Comparison of ENCODE assay signal across 8 mouse cellular contexts in the genomic region with DNA sequence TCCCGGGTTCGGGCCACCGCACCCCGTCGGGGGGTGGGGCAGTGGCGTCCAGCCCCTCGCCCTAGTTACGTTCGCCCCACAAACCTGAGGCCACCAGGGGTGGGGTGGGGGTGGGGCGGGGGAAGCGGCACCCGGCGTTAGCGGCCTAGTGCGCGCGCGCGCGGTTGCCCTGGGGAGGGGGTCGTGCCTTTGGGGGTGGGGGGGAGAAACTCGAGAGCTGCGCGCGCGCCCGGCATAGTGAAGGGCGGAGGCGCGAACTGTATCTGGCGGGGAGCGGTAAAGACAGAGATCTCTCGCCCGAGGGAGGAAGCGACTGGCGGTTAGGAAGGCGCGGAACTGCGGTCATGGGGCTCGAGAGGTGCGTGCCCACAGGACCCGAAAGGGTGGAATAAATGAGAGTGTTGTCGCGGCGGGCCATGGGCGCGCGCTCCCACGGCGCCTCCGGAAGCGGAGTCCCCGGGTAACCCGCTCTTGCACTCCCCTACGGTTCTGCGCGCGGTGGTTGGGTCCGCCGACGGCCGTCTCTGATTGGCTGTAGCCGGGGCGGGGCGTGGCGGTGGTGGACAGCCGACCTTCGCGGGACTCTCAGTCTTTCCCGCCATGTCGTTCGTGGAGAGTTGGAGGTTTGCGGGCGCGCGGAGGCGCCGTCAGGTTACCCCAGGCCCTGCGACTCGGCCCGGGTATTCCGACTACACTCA. TPM values are rescaled to one million over a fixed set of nuclear protein-coding genes. Genes with fewer than 3 reads are reported as not detected.
DNase-seq lines count a peak whose midpoint lies in the region; ATAC-seq lines count a peak whose summit lies in the region.

A gene (plus strand): TSS at position 204 of the 698 bp plus-strand sequence.

- intact Hi-C loops in gastrocnemius, postnatal 14 days (cut with DNase I; ENCODE audit: low total_unique reads), result no loop called here
- intact Hi-C loops in left cerebral cortex, postnatal 10 days (cut with DNase I), result loop anchor here (5.0 kb wide), 1 partner anchor 434 kb away; no protein-coding TSS in a partner anchor

- ATAC-seq in inflammation-experienced regulatory T-cells, adult 6 months, result peak; percentile 82
- peak; percentile 81 for ATAC-seq in megakaryocyte-erythroid progenitor cell, adult 5-6 weeks (replicated peaks; ENCODE audit: low FRiP score, low TSS enrichment, poor library complexity, severe bottlenecking)

- peak; percentile 98 to 100 for DNase-seq in adrenal gland, adult (ENCODE audit: inconsistent age in 2 of 2, low spot score in 1 of 2)
- peak; percentile 95 for DNase-seq in embryo, embryonic 10.5 days (ENCODE audit: low spot score)
- DNase-seq in gastrocnemius, postnatal 14 days, result peak; percentile 99
- DNase-seq in left cerebral cortex, postnatal 10 days (ENCODE audit: extremely low spot score in 1 of 2, low spot score in 2 of 2), result peak; percentile 95 to 99
- peak; percentile 99 for DNase-seq in right cerebral cortex, postnatal 25 days
- peak; percentile 97 to 99 for DNase-seq in urinary bladder, postnatal 4 days (ENCODE audit: low spot score in 2 of 2)

RNA-seq across cellular contexts. Expression of the gene that starts here (rescaled TPM):
- total RNA-seq in gastrocnemius, postnatal 14 days (2021), result 1 to 10 TPM; 9.0 to 9.2 TPM
- polyA plus RNA-seq in inflammation-experienced regulatory T-cells, adult 6 months (2017; shearing (Covaris generic)), result 10 to 100 TPM; 14.9 to 24.3 (median 16.8) TPM
- 10 to 100 TPM; 14.6 to 17.2 TPM for total RNA-seq in left cerebral cortex, postnatal 10 days (2021)
- 40.2 and 42.3 TPM in 2 replicates for total RNA-seq in megakaryocyte-erythroid progenitor cell, adult 5-6 weeks (2014; fragmentation: Nextera tagmentation)
- total RNA-seq in megakaryocyte-erythroid progenitor cell, adult 5-6 weeks (2017), result 29.8 and 67.9 TPM in 2 replicates

Comparison
In these comparisons a context has a peak if more than half of its experiments do, and no peak if none do; other contexts are left out.
1. Peak in every context shown above with its lines: DNase-seq and ATAC-seq.